Mouse (Mus musculus) hindbrain, embryonic 14.5 days (tissue): ENCODE results near the gene Ctse. TPM values are rescaled to one million over a fixed set of nuclear protein-coding genes. Genes with fewer than 3 reads are reported as not detected.
"Not testable (repeated sequence)": the region's sequence is repeated elsewhere in the genome, so short reads cannot be mapped to it uniquely, and the experiment has no call there.

Source experiments
- ATAC-seq: fragments of 200-750 bp; cut with Nextera tagmentation; 2 replicates; pipeline ENCODE4 v1.8.0; 2017; ENCODE audit warnings: moderate number of reproducible peaks, mild to moderate bottlenecking, moderate TSS enrichment, moderate library complexity; ENCODE audit not compliant: low FRiP score
- DNase-seq: peaks from one replicate; pipeline ENCODE4 v3.0.0-alpha.2; 2015; ENCODE audit warnings: low spot score
- H3K27ac ChIP-seq: fragments of 300-500 bp; sonication (generic); 2 replicates; pipeline ENCODE4 v1.5.1; 2014; ENCODE audit warnings: mild to moderate bottlenecking, moderate library complexity
- H3K27me3 ChIP-seq: fragments of 300-500 bp; sonication (generic); 2 replicates; pipeline ENCODE4 v1.6.1; 2014; ENCODE audit warnings: mild to moderate bottlenecking, low read length, mixed read lengths; ENCODE audit not compliant: control insufficient read depth, insufficient read depth
- H3K36me3 ChIP-seq: fragments of 300-500 bp; sonication (generic); replicated peaks from 2 replicates; pipeline ENCODE4 v1.6.1; 2014; ENCODE audit not compliant: control insufficient read depth, insufficient read depth
- H3K4me1 ChIP-seq: fragments of 300-500 bp; sonication (generic); replicated peaks from 2 replicates; pipeline ENCODE4 v1.6.1; 2014; ENCODE audit warnings: antibody characterized with exemption, low read length, mixed read lengths; ENCODE audit not compliant: control insufficient read depth, insufficient read depth
- H3K4me2 ChIP-seq: fragments of 300-500 bp; sonication (generic); replicated peaks from 2 replicates; pipeline ENCODE4 v1.6.1; 2014; ENCODE audit warnings: mild to moderate bottlenecking, moderate library complexity
- H3K4me3 ChIP-seq: fragments of 300-500 bp; sonication (generic); replicated peaks from 2 replicates; pipeline ENCODE4 v1.5.1; 2014; ENCODE audit warnings: mild to moderate bottlenecking, low read length
- H3K9ac ChIP-seq: fragments of 300-500 bp; sonication (generic); 2 replicates; pipeline ENCODE4 v1.6.1; 2014
- H3K9me3 ChIP-seq: fragments of 300-500 bp; sonication (generic); 2 replicates; pipeline ENCODE4 v1.6.1; 2016; ENCODE audit warnings: low read length; ENCODE audit not compliant: control insufficient read depth
- WGBS: fragments of 180-500 bp; shearing (Covaris S2); extraction: QIAGEN DNeasy Blood & Tissue Kit; methylation state at CpG from one replicate; pipeline ENCODE4 v1.1.7; 2014; 5-methylcytosine and 5-hydroxymethylcytosine counted together
- polyA plus RNA-seq: library from polyadenylated mRNA; unstranded; fragments of >200 nt; fragmentation: Nextera tagmentation; extraction: Ambion mirVana; gene quantifications from 2 replicates; pipeline ENCODE4 v1.2.1, GENCODE M21; 2014

The Ctse gene
- polyA plus RNA-seq, 1 experiment from 2014 or later = not detected

DNA sequence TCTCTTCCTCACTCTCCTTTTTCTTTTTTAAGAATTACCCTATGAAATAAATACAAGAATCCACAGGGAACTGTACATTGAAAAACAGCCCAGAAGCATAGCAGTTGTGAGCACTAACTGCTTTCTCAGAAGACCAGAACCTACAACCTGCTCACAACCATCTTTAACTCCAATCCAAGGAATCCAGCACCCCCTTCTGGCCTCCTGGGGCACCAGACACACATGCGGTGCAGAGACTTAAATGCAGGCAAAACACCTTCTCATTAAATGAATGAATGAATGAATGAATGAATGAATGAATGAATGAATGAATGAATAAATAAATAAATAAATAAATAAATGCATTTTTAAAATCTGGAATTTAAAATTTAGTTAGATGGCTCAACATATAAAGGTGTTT is 19.5 kb upstream of the Ctse start:
- no peak overlapping the region for H3K4me3 ChIP-seq
- WGBS = 91% methylated on average over 1 of the region's 1 CpGs
- no peaks in the 10 kb centered on the region for H3K4me1 ChIP-seq
- no peak overlapping the region for H3K27ac ChIP-seq
- H3K4me2 ChIP-seq = no peak overlapping the region
- no peaks in the 10 kb centered on the region for H3K27me3 ChIP-seq
- no peak for ATAC-seq
- H3K36me3 ChIP-seq = no peaks in the 10 kb centered on the region
- DNase-seq = no peak
- no peak overlapping the region for H3K9ac ChIP-seq
- 0 out of 2 replicates have a peak, but pooled peaks cover 6% of the 10 kb centered on the region for H3K9me3 ChIP-seq

DNA sequence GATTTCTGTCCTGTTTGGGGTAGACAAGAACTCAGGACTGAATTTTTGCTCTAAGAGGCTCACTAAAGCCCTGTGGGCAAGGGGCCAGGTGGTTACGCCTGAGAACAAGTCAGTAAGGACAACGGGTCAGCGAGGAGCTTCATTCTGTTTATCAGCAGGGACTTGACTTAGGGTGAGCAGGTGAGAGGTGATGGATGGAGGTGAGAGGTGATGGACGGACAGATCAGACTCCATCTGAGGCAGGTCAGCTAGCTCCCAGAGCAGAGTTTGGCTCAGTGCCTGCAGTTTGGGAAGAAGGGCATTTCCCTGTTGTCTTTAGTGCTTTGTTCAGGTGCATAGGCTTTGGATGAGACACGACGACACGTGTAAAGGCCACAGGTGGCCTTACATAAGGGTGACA is 18.8 kb upstream of the Ctse start:
- Histone ChIP-seq H3K27ac (no peak overlapping the region), H3K27me3 (no peaks in the 10 kb centered on the region), H3K36me3 (no peaks in the 10 kb centered on the region), H3K4me3 (no peak overlapping the region), H3K9ac (no peak overlapping the region), H3K4me1 (no peaks in the 10 kb centered on the region), H3K4me2 (no peak overlapping the region), H3K9me3 (0 out of 2 replicates have a peak, but pooled peaks cover 6% of the 10 kb centered on the region)
- 93% methylated on average over 7 of the region's 7 CpGs for WGBS
- DNase-seq (no peak), ATAC-seq (no peak)

DNA sequence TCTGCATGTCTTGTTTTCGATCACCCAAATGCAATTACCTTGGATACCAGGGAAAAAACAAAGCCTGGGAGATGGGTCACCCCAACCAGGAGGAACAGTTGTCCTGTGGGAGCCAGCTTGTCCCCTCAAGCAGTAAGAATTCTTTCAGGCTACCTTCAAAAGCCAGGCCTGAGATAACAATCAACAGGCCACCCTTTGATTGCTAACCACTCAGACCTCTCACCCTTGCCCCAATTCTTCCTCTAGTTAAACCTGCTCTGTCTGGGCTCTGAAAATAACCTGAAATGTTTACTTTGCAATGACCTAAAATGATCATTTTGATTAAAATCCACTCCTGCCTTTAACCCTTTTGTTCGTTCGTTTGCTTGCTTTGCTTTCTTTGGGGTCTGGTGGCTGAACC is 14.5 kb upstream of the Ctse start:
- no peak for ATAC-seq
- no peak for DNase-seq
- WGBS = 91% methylated on average over 3 of the region's 3 CpGs

DNA sequence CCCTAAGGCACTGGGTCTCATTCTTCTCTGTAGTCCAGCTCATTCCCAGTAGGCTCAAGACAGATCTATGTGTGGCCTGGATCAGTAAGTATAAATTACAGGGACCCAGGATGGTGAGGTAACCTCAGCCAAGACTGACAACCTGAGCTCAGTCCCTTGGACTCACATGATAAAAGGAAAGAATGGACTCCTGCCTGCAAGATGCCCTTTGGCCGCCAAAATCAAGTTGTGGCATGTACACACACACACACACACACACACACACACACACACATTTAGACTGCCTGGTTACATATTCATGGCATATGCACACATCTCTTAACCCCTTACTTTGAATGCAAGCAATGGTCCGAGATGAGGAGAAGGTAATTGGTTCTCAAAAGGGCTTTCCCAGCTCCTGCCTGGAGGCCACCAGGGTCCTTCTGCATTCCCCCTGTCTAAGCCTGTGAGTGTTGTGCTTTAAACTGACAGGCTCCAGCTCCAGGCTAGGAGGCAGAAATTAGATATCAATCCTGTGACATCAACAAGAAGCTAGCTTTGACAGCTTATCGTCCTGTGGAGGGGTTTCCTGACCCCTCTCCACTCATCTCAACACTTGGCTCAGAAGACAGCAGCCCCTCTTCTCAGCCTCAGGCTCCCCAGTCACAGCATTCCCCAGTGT is 13.8 kb upstream of the Ctse start:
- Histone ChIP-seq H3K9ac (no peak overlapping the region), H3K4me2 (no peak overlapping the region), H3K27ac (no peak overlapping the region), H3K4me1 (no peaks in the 10 kb centered on the region), H3K4me3 (no peak overlapping the region), H3K36me3 (no peaks in the 10 kb centered on the region), H3K27me3 (no peaks in the 10 kb centered on the region), H3K9me3 (0 out of 2 replicates have a peak, but pooled peaks cover 6% of the 10 kb centered on the region)
- ATAC-seq = no peak
- DNase-seq = no peak
- 67% methylated on average over 3 of the region's 3 CpGs for WGBS

More for the DNA sequence above, 14.5 kb upstream of the Ctse start:
- H3K4me2 ChIP-seq = no peak overlapping the region
- no peak overlapping the region for H3K27ac ChIP-seq
- H3K4me1 ChIP-seq = no peaks in the 10 kb centered on the region
- 0 out of 2 replicates have a peak, but pooled peaks cover 6% of the 10 kb centered on the region for H3K9me3 ChIP-seq
- H3K36me3 ChIP-seq = no peaks in the 10 kb centered on the region
- H3K9ac ChIP-seq = no peak overlapping the region
- H3K27me3 ChIP-seq = no peaks in the 10 kb centered on the region
- no peak overlapping the region for H3K4me3 ChIP-seq

DNA sequence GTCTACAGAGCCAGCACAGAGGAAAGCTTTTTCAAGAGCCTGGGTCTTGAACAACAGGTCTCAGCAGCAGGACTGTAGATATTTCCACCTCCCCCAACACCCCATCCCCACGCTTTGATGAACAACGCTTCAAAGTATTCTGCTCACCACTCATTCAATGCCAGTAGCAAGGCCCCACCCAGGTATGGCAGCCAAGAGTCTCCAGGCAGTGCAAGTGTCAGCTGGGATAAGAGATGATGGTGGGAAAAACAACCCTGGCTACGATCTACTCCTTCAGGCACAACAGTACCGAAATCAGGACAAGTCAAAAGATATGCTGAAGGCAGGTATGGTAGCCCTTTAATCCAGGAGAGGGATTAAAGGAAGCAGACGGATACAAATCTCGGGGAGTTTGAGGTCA is 11.9 kb upstream of the Ctse start:
- Histone ChIP-seq H3K4me2 (no peak overlapping the region), H3K4me3 (no peak overlapping the region), H3K36me3 (no peaks in the 10 kb centered on the region), H3K4me1 (no peaks in the 10 kb centered on the region), H3K9me3 (no peaks in the 10 kb centered on the region), H3K27ac (no peak overlapping the region), H3K27me3 (no peaks in the 10 kb centered on the region), H3K9ac (no peak overlapping the region)
- WGBS = 91% methylated on average over 6 of the region's 6 CpGs
- ATAC-seq (no peak), DNase-seq (no peak)

DNA sequence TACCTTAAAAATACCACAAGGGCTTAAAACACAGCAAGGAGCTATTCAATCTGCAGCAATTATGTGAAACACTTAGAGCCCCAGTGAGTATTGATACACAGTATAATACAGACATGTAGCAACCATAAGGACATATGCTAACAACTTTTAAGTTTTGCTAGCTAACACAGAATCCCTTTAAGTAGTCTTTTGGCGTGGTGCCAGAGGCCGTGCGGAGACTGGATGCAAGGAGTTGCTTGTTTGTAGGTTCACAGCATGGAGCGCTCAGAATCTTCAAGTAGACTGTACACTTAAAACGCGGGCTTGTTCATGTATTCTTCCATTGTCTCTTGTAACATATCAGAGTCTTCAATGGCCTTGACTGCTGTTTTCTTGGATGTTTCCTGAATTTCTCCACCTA is 5.9 kb upstream of the Ctse start:
- not testable (repeated sequence) for ATAC-seq, H3K9me3 ChIP-seq, H3K9ac ChIP-seq, H3K4me3 ChIP-seq, DNase-seq, H3K4me1 ChIP-seq, H3K27me3 ChIP-seq, H3K36me3 ChIP-seq, H3K4me2 ChIP-seq, H3K27ac ChIP-seq
- 53% methylated on average over 6 of the region's 6 CpGs for WGBS

DNA sequence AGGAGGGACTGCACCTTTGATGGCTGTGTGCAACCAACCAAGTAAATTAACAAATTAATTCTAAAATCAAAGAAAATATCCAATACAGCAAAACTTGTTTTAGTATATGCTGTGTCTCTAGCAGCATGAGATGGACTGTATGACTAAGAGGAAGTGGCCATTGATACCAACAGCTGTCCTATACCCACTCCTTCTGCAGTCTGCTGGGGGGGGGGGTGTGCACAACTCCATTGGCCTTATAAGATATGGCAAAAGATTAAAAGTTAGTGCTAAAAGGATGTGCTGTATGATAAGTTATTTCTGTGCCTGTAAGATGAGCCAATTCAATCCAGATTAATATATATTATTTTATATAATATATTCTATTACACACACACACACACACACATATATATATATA is 3.6 kb upstream of the Ctse start:
- Histone ChIP-seq H3K4me1 (no peaks in the 10 kb centered on the region), H3K27ac (no peak overlapping the region), H3K27me3 (no peaks in the 10 kb centered on the region), H3K9me3 (no peaks in the 10 kb centered on the region), H3K4me3 (no peak overlapping the region), H3K4me2 (no peak overlapping the region), H3K36me3 (no peaks in the 10 kb centered on the region), H3K9ac (no peak overlapping the region)
- DNase-seq (no peak), ATAC-seq (no peak)

DNA sequence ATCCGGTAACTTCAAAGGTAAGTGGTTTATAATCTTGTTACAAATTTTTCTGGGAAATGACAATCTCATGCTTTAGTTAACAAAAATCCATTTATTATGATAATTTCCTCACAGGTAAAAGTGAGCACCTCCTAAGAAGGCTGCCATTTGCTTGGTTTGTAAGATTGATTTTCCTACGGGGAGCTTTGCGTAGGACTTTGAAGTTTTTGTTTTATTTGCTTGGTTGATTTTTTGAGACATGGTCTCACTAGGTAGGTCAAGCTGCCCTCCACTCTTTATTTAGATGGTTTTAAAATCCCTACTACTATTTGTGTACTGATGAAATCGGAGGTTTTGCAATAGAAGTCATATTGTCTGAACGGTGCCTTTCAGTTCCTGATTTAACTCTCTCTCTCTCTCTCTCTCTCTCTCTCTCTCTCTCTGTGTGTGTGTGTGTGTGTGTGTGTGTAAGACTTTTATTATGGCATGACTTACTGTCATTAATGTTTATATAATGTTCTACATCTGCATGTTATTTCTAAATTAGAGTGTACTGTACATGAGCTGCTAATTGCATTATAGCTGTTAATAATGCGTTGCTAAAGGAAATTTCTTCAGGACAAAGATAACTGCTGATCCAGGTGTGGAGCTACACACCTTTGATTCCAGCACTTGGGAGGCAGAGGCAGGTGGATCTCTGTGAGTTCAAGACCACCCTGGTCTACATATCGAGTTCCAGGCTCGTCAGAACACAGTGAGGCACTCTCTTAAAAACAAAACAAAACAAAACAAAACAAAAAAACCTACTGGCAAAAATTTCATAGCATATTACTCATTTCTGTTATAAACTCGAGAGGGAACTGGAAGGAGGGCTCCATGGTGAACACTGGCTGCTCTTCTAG is 675 bp downstream of the Ctse start:
- DNase-seq = no peak
- Histone ChIP-seq H3K9me3 (no peaks in the 10 kb centered on the region), H3K4me3 (no peak overlapping the region), H3K27ac (no peak overlapping the region), H3K27me3 (no peaks in the 10 kb centered on the region), H3K4me1 (no peaks in the 10 kb centered on the region), H3K36me3 (no peaks in the 10 kb centered on the region), H3K4me2 (no peak overlapping the region), H3K9ac (no peak overlapping the region)
- ATAC-seq = no peak
- 90% methylated on average over 9 of the region's 9 CpGs for WGBS

DNA sequence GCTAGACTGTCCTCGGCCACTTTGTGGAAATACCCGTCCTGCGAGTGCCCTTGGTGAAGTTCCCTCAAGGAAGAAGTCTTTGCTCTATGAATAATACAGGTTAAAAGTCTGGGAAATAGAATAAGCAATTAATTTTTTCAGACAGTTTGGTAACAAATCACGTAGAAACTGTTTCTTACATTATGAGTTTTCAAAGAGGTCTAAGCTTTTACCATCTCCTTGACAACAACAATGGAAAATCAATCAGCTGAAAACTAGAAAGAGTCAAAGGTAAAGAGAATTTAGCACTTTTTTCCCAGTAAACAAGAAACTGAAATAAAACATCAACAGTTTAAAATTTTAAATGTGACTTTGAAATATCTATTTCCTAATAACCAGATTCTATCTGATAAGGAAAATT is 2.0 kb downstream of the Ctse start:
- ATAC-seq (no peak), DNase-seq (no peak)
- no peaks in the 10 kb centered on the region for H3K36me3 ChIP-seq
- no peak overlapping the region for H3K9ac ChIP-seq
- no peak overlapping the region for H3K4me2 ChIP-seq
- 83% methylated on average over 4 of the region's 4 CpGs for WGBS
- H3K4me1 ChIP-seq = no peaks in the 10 kb centered on the region
- H3K9me3 ChIP-seq = no peaks in the 10 kb centered on the region
- no peaks in the 10 kb centered on the region for H3K27me3 ChIP-seq
- no peak overlapping the region for H3K27ac ChIP-seq
- no peak overlapping the region for H3K4me3 ChIP-seq
